Mouse (Mus musculus) brain, embryonic 14.5 days (tissue): Measurements from ENCODE around the gene Gm45021.

Experiments
- CTCF ChIP-seq: fragments of 200-500 bp; IDR thresholded peaks from 2 replicates; pipeline ENCODE4 v1.5.1; 2012; ENCODE audit warnings: inconsistent platforms, mild to moderate bottlenecking, moderate library complexity, borderline replicate concordance; ENCODE audit not compliant: insufficient read depth, insufficient read length; ENCODE audit errors: extremely low read depth
- POLR2A ChIP-seq: fragments of 200-500 bp; IDR thresholded peaks from 2 replicates; pipeline ENCODE4 v1.6.1; 2012; ENCODE audit warnings: mild to moderate bottlenecking, inconsistent platforms, borderline replicate concordance; ENCODE audit not compliant: poor library complexity, insufficient read depth, insufficient read length, severe bottlenecking; ENCODE audit errors: extremely low read depth

GRCm38 (mm10) chr6:48620031-48620430, 30.6 kb downstream of the Gm45021 start:
- TF ChIP-seq POLR2A (no peak), CTCF (no peak)
